Mouse (Mus musculus) embryonic facial prominence, embryonic 15.5 days (tissue): ENCODE data around the gene Mzf1. TPM values are rescaled to one million over a fixed set of nuclear protein-coding genes. Genes with fewer than 3 reads are reported as not detected.

ENCODE experiments used
- ATAC-seq: fragments of 200-750 bp; cut with Nextera tagmentation; 2 replicates; pipeline ENCODE4 v1.8.0; 2017; ENCODE audit warnings: low read depth, moderate TSS enrichment; ENCODE audit not compliant: insufficient number of reproducible peaks, low FRiP score, low TSS enrichment
- H3K27ac ChIP-seq: fragments of 300-500 bp; sonication (generic); replicated peaks from 2 replicates; pipeline ENCODE4 v1.5.1; 2015; ENCODE audit warnings: mild to moderate bottlenecking, inconsistent platforms
- H3K27me3 ChIP-seq: fragments of 300-500 bp; sonication (generic); 2 replicates; pipeline ENCODE4 v1.6.1; 2015; ENCODE audit warnings: inconsistent platforms
- H3K36me3 ChIP-seq: fragments of 300-500 bp; sonication (generic); 2 replicates; pipeline ENCODE4 v1.6.1; 2015; ENCODE audit warnings: mild to moderate bottlenecking, inconsistent platforms
- H3K4me1 ChIP-seq: fragments of 300-500 bp; sonication (generic); 2 replicates; pipeline ENCODE4 v1.6.1; 2015; ENCODE audit warnings: inconsistent platforms
- H3K4me2 ChIP-seq: fragments of 300-500 bp; sonication (generic); replicated peaks from 2 replicates; pipeline ENCODE4 v1.6.1; 2015; ENCODE audit warnings: mild to moderate bottlenecking, inconsistent platforms
- H3K4me3 ChIP-seq: fragments of 300-500 bp; sonication (generic); replicated peaks from 2 replicates; pipeline ENCODE4 v1.5.1; 2015; ENCODE audit warnings: mild to moderate bottlenecking, inconsistent platforms
- H3K9ac ChIP-seq: fragments of 300-500 bp; sonication (generic); 2 replicates; pipeline ENCODE4 v1.6.1; 2015; ENCODE audit warnings: inconsistent platforms
- H3K9me3 ChIP-seq: fragments of 300-500 bp; sonication (generic); replicated peaks from 2 replicates; pipeline ENCODE4 v1.6.1; 2016; ENCODE audit warnings: inconsistent platforms
- WGBS: fragments of 180-500 bp; shearing (Covaris S2); methylation state at CpG from one replicate; pipeline ENCODE4 v1.1.7; 2015; 5-methylcytosine and 5-hydroxymethylcytosine counted together
- polyA plus RNA-seq: library from polyadenylated mRNA; unstranded; fragments of >200 nt; fragmentation: Nextera tagmentation; extraction: Ambion mirVana; gene quantifications from 2 replicates; pipeline ENCODE4 v1.2.1, GENCODE M21; 2015

The Mzf1 gene
- polyA plus RNA-seq, 1 experiment from 2014 or later: 4.4 TPM

- Histone ChIP-seq H3K4me3 (no peak overlapping the region), H3K4me2 (no peak overlapping the region), H3K9ac (no peak overlapping the region), H3K36me3 (no peaks in the 10 kb centered on the region), H3K4me1 (peaks cover 4% of the 10 kb centered on the region), H3K9me3 (no peaks in the 10 kb centered on the region), H3K27ac (no peak overlapping the region), H3K27me3 (no peaks in the 10 kb centered on the region)
- WGBS: 72% methylated on average over 1 of the region's 1 CpGs
- no peak for ATAC-seq
Measured at GRCm38 (mm10) chr7:13015217-13015616, 39.3 kb downstream of the Mzf1 start.

DNA sequence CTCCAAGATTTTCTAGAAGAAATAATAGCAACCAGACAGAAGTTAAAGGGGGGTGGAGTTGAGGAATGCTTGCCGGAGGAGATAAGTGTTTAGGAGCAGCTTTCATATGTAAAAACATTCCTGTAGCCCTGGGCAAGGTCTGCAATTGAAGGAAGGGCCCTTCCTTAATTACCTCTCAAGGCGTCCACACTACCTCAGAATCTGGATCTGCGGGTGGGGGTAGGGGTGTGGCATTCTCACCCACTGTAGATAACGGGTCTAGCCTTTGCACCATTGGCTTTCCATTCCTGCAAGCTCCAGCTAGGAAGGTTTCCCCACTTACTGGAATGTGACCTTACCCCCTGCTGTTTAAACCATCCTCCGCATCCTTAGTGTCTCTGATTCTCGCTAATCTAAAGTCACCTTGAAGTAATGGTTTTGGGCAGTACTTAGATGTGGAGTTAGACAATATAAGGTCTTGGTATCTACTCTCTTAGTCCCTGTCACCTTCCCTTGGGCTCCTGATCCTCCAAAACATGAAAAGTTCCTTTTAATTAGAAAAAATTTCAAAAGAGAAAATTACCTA is 40.2 kb downstream of the Mzf1 start:
- Histone ChIP-seq H3K9me3 (no peaks in the 10 kb centered on the region), H3K27ac (no peak overlapping the region), H3K4me3 (no peak overlapping the region), H3K4me2 (no peak overlapping the region), H3K36me3 (no peaks in the 10 kb centered on the region), H3K27me3 (no peaks in the 10 kb centered on the region), H3K4me1 (peaks cover 5% of the 10 kb centered on the region), H3K9ac (no peak overlapping the region)
- ATAC-seq: no peak
- 29% methylated on average over 6 of the region's 6 CpGs for WGBS

- WGBS: 57% methylated on average over 4 of the region's 4 CpGs
- H3K27me3 ChIP-seq: no peaks in the 10 kb centered on the region
- H3K4me3 ChIP-seq: no peak overlapping the region
- ATAC-seq: no peak
- no peak overlapping the region for H3K4me2 ChIP-seq
- H3K4me1 ChIP-seq: peaks cover 12% of the 10 kb centered on the region
- H3K9me3 ChIP-seq: no peaks in the 10 kb centered on the region
- no peak overlapping the region for H3K27ac ChIP-seq
- no peak overlapping the region for H3K9ac ChIP-seq
- H3K36me3 ChIP-seq: no peaks in the 10 kb centered on the region
Measured at GRCm38 (mm10) chr7:13013671-13014070, 40.9 kb downstream of the Mzf1 start.

DNA sequence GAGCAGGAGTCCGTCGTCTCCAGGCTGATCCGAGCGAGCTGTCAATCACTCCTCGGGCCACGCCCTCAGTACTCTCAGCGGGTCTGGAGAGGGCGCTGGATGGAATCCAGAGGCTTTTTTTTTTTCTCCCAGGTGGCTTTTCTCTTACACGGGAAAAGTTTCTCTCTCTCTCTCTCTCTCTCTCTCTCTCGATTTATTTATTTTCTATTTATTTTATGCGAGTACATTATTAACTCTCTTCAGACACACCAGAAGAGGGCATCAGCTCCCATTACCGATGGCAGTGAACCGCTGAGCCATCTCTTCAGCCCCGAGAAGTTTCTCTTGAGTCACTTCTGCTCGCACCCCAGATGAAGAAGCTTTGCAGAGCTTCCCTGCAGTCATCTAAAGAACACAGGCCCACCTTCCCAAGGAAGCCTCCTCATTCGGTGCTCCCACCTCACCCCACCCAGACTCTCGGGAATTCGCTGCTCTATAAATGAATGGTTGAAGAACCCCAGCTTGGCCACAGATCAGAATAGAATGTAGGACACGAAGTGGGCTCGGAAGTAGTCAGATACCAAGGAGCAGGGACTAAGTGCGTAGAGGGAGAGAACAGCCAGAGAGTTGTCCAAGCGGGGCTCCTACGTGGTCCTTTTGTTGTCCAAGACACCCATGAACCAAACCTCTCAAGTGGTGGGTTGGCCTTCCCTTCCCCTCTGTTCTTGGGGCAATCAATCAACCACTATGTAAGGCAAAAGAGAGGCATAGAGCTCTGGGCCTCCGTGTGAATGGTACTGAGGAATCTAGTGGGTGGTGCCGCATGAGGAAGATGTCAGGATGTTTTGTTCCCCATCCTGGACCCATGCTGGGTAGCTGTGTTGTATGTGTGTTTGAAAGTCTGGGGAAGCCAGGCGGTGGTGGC is 44.3 kb downstream of the Mzf1 start, which contains the start of gene Zbtb45:
Zbtb45 (minus strand) TSS at position 30 of the 904 bp plus-strand sequence.
- H3K4me3 ChIP-seq: peak within 1 kb of the TSS; percentile 81
- WGBS: 19% methylated on average over 26 of the region's 26 CpGs
- H3K36me3 ChIP-seq: peaks cover 28% of the 10 kb centered on the region
- H3K9ac ChIP-seq: peak within 1 kb of the TSS; percentile 86
- H3K4me2 ChIP-seq: peak within 1 kb of the TSS; percentile 71
- H3K4me1 ChIP-seq: peaks cover 30% of the 10 kb centered on the region
- no peak for ATAC-seq
- H3K27me3 ChIP-seq: no peaks in the 10 kb centered on the region
- peak within 1 kb of the TSS; percentile 98 for H3K27ac ChIP-seq
- H3K9me3 ChIP-seq: no peaks in the 10 kb centered on the region

DNA sequence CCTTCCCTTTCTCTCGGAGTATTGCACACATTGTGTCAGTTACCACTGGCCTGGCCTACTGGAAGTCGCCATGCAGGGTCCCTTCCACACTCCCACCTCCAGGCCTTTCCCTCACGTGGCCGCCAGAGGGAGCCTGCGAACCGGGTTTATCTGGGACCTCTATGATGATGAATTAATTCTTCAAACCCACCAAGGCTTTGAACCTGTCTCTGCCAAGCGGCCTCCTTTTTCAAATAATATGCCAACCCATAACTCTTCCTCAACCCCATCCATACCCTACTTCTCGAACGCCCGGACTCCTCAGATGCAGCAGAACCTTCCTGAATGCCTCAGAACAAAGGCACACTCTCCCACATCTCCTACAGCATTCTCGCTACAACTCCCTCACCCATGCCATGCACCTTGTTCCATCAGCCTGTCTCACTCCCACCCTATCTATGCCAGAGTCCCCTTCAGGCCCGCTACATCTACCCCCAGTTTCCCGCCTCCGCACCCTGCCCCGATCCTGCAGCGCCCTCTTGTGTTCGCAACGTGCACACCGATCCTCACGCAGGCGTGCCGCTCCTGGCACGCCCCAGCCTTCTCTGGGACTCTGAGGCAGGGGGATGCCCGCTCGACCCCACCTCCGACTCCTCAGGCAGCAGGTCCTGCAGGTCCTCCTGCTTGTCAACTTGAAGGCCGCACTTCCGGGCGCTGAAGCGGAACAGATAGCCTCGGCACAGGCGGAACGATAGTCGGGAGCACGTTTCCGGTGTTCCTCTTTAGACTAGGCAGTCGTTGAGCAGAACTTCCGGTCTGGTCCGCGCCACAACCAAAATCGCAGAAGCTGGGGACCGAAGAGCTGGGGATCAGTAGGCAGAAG is 45.2 kb downstream of the Mzf1 start:
- H3K9ac ChIP-seq: peak overlapping the region; percentile 86
- peaks cover 30% of the 10 kb centered on the region for H3K4me1 ChIP-seq
- peak; percentile 89 for ATAC-seq
- H3K36me3 ChIP-seq: peaks cover 35% of the 10 kb centered on the region
- peak overlapping the region; percentile 71 for H3K4me2 ChIP-seq
- under 1% methylated on average over 42 of the region's 42 CpGs for WGBS
- H3K4me3 ChIP-seq: peak overlapping the region; percentile 81
- H3K27me3 ChIP-seq: no peaks in the 10 kb centered on the region
- peak overlapping the region; percentile 98 for H3K27ac ChIP-seq
- no peaks in the 10 kb centered on the region for H3K9me3 ChIP-seq

DNA sequence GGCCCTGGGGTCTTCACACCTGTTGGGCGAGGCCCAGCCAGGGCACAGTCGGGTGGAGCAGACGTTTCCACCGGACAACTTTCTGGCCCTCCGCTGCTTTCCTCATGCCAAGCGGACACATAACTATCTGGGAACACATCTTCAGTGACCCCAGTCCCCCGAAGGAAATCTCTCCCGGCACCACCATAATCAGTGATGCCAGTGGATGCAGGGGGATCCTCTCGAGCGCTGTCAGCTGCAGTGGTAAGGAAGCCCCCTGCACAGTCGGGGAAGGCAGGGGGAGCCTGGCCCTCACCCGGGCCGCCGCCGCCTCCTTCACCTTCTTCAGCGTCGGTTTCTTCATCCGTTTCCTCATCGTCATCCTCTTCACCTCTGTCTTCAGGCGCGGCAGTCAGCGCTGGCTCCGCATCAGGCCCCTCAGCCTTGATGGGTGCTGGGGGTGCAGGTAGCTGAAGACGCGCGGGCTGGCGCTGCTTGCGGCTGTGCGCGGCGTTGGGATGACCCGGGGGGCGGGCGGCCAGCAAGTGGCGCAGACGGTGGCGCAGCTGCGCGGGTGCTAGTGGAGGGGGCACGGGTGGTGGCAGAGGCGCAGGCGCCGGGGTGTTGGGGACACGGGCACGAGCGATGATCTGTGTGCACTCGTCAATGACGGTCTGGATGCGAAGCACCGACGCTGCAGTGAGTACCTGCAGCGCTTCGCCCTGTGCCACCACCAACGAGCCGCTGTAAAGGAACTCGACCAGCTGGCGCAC is 47.0 kb downstream of the Mzf1 start:
- no peak overlapping the region for H3K27ac ChIP-seq
- peaks cover 35% of the 10 kb centered on the region for H3K36me3 ChIP-seq
- 53% methylated on average over 57 of the region's 57 CpGs for WGBS
- peaks cover 30% of the 10 kb centered on the region for H3K4me1 ChIP-seq
- no peak for ATAC-seq
- no peak overlapping the region for H3K4me2 ChIP-seq
- H3K9ac ChIP-seq: 0 out of 2 replicates have a peak overlapping the region, but pooled peaks have one; percentile 12
- no peak overlapping the region for H3K4me3 ChIP-seq
- no peaks in the 10 kb centered on the region for H3K27me3 ChIP-seq
- no peaks in the 10 kb centered on the region for H3K9me3 ChIP-seq

DNA sequence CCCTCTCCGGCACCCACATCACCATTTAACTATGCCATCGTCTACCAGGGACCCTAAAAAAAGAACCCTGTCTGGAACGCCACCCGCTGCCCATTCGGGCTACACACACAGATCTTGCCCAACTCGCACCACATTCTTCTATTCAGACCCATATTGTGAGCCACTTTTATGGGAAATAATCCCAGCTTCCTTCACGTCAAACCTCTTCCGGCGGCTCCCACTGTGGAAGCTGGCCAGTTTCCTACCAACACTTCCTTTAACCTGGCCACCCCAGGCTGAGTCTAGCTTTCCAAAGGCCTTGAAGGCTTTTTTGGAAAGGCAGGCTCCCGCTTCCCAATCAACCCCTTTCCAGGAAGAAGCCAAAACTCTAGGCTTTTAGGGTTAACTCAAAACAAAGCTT is 48.0 kb downstream of the Mzf1 start:
- H3K4me3 ChIP-seq: no peak overlapping the region
- no peaks in the 10 kb centered on the region for H3K9me3 ChIP-seq
- no peaks in the 10 kb centered on the region for H3K27me3 ChIP-seq
- H3K36me3 ChIP-seq: peaks cover 35% of the 10 kb centered on the region
- peaks cover 30% of the 10 kb centered on the region for H3K4me1 ChIP-seq
- 85% methylated on average over 10 of the region's 10 CpGs for WGBS
- H3K4me2 ChIP-seq: no peak overlapping the region
- H3K9ac ChIP-seq: no peak overlapping the region
- no peak for ATAC-seq
- H3K27ac ChIP-seq: no peak overlapping the region

GRCm38 (mm10) chr7:13006011-13006410 is 48.6 kb downstream of the Mzf1 start:
- no peak for ATAC-seq
- WGBS: 88% methylated on average over 17 of the region's 17 CpGs
- H3K9ac ChIP-seq: no peak overlapping the region

GRCm38 (mm10) chr7:13003380-13003779 is 51.2 kb downstream of the Mzf1 start:
- no peak for ATAC-seq
- H3K9ac ChIP-seq: no peak overlapping the region

More at GRCm38 (mm10) chr7:13006011-13006410, 48.6 kb downstream of the Mzf1 start:
- peaks cover 35% of the 10 kb centered on the region for H3K36me3 ChIP-seq
- H3K27ac ChIP-seq: no peak overlapping the region
- no peaks in the 10 kb centered on the region for H3K27me3 ChIP-seq
- peaks cover 30% of the 10 kb centered on the region for H3K4me1 ChIP-seq
- no peak overlapping the region for H3K4me3 ChIP-seq
- H3K9me3 ChIP-seq: no peaks in the 10 kb centered on the region
- H3K4me2 ChIP-seq: no peak overlapping the region

DNA sequence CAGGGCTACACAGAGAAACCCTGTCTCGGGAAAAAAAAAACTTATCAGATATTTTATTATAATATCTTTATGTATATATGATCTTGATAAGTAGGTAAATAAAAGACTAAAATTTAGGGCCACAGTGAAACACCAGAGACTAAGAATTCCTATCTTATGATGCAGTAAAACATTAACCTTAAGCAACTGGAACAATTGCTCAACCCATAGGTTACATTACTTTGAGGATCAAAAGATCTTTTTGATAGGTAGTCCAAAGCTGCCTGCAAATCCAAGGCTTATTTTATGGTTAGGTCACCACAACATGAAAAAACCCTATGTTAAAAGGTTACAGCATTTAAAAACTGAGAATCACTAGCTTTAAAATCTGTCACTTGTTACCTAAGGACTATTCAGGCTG is 53.0 kb downstream of the Mzf1 start:
- no peak overlapping the region for H3K4me3 ChIP-seq

More at GRCm38 (mm10) chr7:13003380-13003779, 51.2 kb downstream of the Mzf1 start:
- Histone ChIP-seq H3K9me3 (no peaks in the 10 kb centered on the region), H3K4me1 (peaks cover 15% of the 10 kb centered on the region), H3K4me2 (no peak overlapping the region), H3K36me3 (peaks cover 35% of the 10 kb centered on the region), H3K27ac (no peak overlapping the region), H3K4me3 (no peak overlapping the region), H3K27me3 (no peaks in the 10 kb centered on the region)
- WGBS: 72% methylated on average over 5 of the region's 5 CpGs

More for the DNA sequence above, 53.0 kb downstream of the Mzf1 start:
- Histone ChIP-seq H3K27me3 (no peaks in the 10 kb centered on the region), H3K27ac (no peak overlapping the region), H3K9me3 (no peaks in the 10 kb centered on the region), H3K36me3 (peaks cover 19% of the 10 kb centered on the region), H3K4me2 (no peak overlapping the region), H3K9ac (no peak overlapping the region), H3K4me1 (no peaks in the 10 kb centered on the region)
- 70% methylated on average over 1 of the region's 1 CpGs for WGBS
- ATAC-seq: no peak
